Mouse (Mus musculus) heart, embryonic 15.5 days (tissue): Measurements from ENCODE around the gene Dip2c. TPM values are rescaled to one million over a fixed set of nuclear protein-coding genes. Genes with fewer than 3 reads are reported as not detected.

Experiments
- ATAC-seq: fragments of 200-750 bp; cut with Nextera tagmentation; replicated peaks from 2 replicates; pipeline ENCODE4 v1.8.0; 2017; ENCODE audit warnings: low read depth, moderate TSS enrichment; ENCODE audit not compliant: insufficient number of reproducible peaks, insufficient read depth, low FRiP score
- H3K27ac ChIP-seq: fragments of 300-500 bp; sonication (generic); 2 replicates; pipeline ENCODE4 v1.5.1; 2015; ENCODE audit warnings: mild to moderate bottlenecking, inconsistent platforms
- H3K27me3 ChIP-seq: fragments of 300-500 bp; sonication (generic); 2 replicates; pipeline ENCODE4 v1.6.1; 2015; ENCODE audit warnings: inconsistent platforms
- H3K36me3 ChIP-seq: fragments of 300-500 bp; sonication (generic); 2 replicates; pipeline ENCODE4 v1.6.1; 2015; ENCODE audit warnings: mild to moderate bottlenecking, inconsistent platforms
- H3K4me1 ChIP-seq: fragments of 300-500 bp; sonication (generic); replicated peaks from 2 replicates; pipeline ENCODE4 v1.6.1; 2015; ENCODE audit warnings: inconsistent platforms
- H3K4me2 ChIP-seq: fragments of 300-500 bp; sonication (generic); 2 replicates; pipeline ENCODE4 v1.6.1; 2015; ENCODE audit warnings: inconsistent platforms, mild to moderate bottlenecking, moderate library complexity
- H3K4me3 ChIP-seq: fragments of 300-500 bp; sonication (generic); 2 replicates; pipeline ENCODE4 v1.5.1; 2015; ENCODE audit warnings: mild to moderate bottlenecking, inconsistent platforms
- H3K9ac ChIP-seq: fragments of 300-500 bp; sonication (generic); 2 replicates; pipeline ENCODE4 v1.6.1; 2015; ENCODE audit warnings: mild to moderate bottlenecking, inconsistent platforms
- H3K9me3 ChIP-seq: fragments of 300-500 bp; sonication (generic); replicated peaks from 2 replicates; pipeline ENCODE4 v1.6.1; 2016; ENCODE audit warnings: inconsistent platforms
- WGBS: fragments of 180-500 bp; shearing (Covaris S2); methylation state at CpG from one replicate; pipeline ENCODE4 v1.1.7; 2015; ENCODE audit warnings: mixed read lengths; 5-methylcytosine and 5-hydroxymethylcytosine counted together
- polyA plus RNA-seq: library from polyadenylated mRNA; unstranded; fragments of >200 nt; fragmentation: Nextera tagmentation; extraction: Ambion mirVana; gene quantifications from 2 replicates; pipeline ENCODE4 v1.2.1, GENCODE M21; 2015

Gene Dip2c
- polyA plus RNA-seq, 1 experiment from 2014 or later = 6.3 TPM

- Histone ChIP-seq H3K4me3 (no peak overlapping the region), H3K4me2 (no peak overlapping the region), H3K27me3 (no peaks in the 10 kb centered on the region), H3K4me1 (peaks cover 27% of the 10 kb centered on the region), H3K36me3 (no peaks in the 10 kb centered on the region), H3K9ac (no peak overlapping the region), H3K9me3 (no peaks in the 10 kb centered on the region), H3K27ac (no peak overlapping the region)
- ATAC-seq = no peak
Measured at GRCm38 (mm10) chr13:9424434-9424833, 148.1 kb downstream of the Dip2c start.

GRCm38 (mm10) chr13:9426267-9426666 lies 149.9 kb downstream of the Dip2c start:
- ATAC-seq = no peak

GRCm38 (mm10) chr13:9426779-9427178 lies 150.5 kb downstream of the Dip2c start:
- Histone ChIP-seq H3K4me2 (no peak overlapping the region), H3K36me3 (no peaks in the 10 kb centered on the region), H3K27ac (peak overlapping the region; percentile 21), H3K9me3 (no peaks in the 10 kb centered on the region), H3K4me1 (peaks cover 29% of the 10 kb centered on the region), H3K27me3 (no peaks in the 10 kb centered on the region), H3K4me3 (no peak overlapping the region), H3K9ac (no peak overlapping the region)
- 16% methylated on average over 4 of the region's 4 CpGs for WGBS
- no peak for ATAC-seq

More at GRCm38 (mm10) chr13:9426267-9426666, 149.9 kb downstream of the Dip2c start:
- Histone ChIP-seq H3K27ac (peak overlapping the region; percentile 21; the same call in 1 of the 2 replicates), H3K36me3 (no peaks in the 10 kb centered on the region), H3K4me3 (no peak overlapping the region), H3K27me3 (no peaks in the 10 kb centered on the region), H3K9ac (no peak overlapping the region), H3K9me3 (no peaks in the 10 kb centered on the region), H3K4me1 (peaks cover 29% of the 10 kb centered on the region), H3K4me2 (no peak overlapping the region)

- H3K4me1 ChIP-seq = peaks cover 21% of the 10 kb centered on the region
- H3K27me3 ChIP-seq = no peaks in the 10 kb centered on the region
- no peak overlapping the region for H3K4me3 ChIP-seq
- WGBS = 87% methylated on average over 1 of the region's 1 CpGs
- no peaks in the 10 kb centered on the region for H3K36me3 ChIP-seq
- no peak overlapping the region for H3K27ac ChIP-seq
- ATAC-seq = no peak
- no peaks in the 10 kb centered on the region for H3K9me3 ChIP-seq
- H3K4me2 ChIP-seq = no peak overlapping the region
- H3K9ac ChIP-seq = no peak overlapping the region
Measured at GRCm38 (mm10) chr13:9429884-9430283, 153.6 kb downstream of the Dip2c start.

GRCm38 (mm10) chr13:9430724-9431123 lies 154.4 kb downstream of the Dip2c start:
- H3K9me3 ChIP-seq = no peaks in the 10 kb centered on the region
- no peak overlapping the region for H3K27ac ChIP-seq
- WGBS = 87% methylated on average over 2 of the region's 2 CpGs
- no peak for ATAC-seq
- H3K27me3 ChIP-seq = no peaks in the 10 kb centered on the region
- H3K36me3 ChIP-seq = no peaks in the 10 kb centered on the region
- peaks cover 21% of the 10 kb centered on the region for H3K4me1 ChIP-seq
- no peak overlapping the region for H3K4me3 ChIP-seq
- H3K9ac ChIP-seq = no peak overlapping the region
- no peak overlapping the region for H3K4me2 ChIP-seq

- ATAC-seq = no peak
Measured at GRCm38 (mm10) chr13:9431441-9431840, 155.1 kb downstream of the Dip2c start.

GRCm38 (mm10) chr13:9443066-9443465 lies 166.7 kb downstream of the Dip2c start:
- H3K9ac ChIP-seq = no peak overlapping the region
- no peaks in the 10 kb centered on the region for H3K27me3 ChIP-seq
- peaks cover 33% of the 10 kb centered on the region for H3K4me1 ChIP-seq
- 0 out of 2 replicates have a peak, but pooled peaks have one; percentile 19 for ATAC-seq
- no peaks in the 10 kb centered on the region for H3K36me3 ChIP-seq
- H3K4me3 ChIP-seq = no peak overlapping the region
- 53% methylated on average over 4 of the region's 4 CpGs for WGBS
- no peaks in the 10 kb centered on the region for H3K9me3 ChIP-seq
- no peak overlapping the region for H3K4me2 ChIP-seq
- H3K27ac ChIP-seq = peak overlapping the region; percentile 60

More at GRCm38 (mm10) chr13:9431441-9431840, 155.1 kb downstream of the Dip2c start:
- Histone ChIP-seq H3K4me1 (peaks cover 15% of the 10 kb centered on the region), H3K27ac (no peak overlapping the region), H3K4me3 (no peak overlapping the region), H3K9ac (no peak overlapping the region), H3K36me3 (no peaks in the 10 kb centered on the region), H3K4me2 (no peak overlapping the region), H3K27me3 (no peaks in the 10 kb centered on the region), H3K9me3 (no peaks in the 10 kb centered on the region)

GRCm38 (mm10) chr13:9445533-9446294 lies 169.4 kb downstream of the Dip2c start:
- Histone ChIP-seq H3K4me1 (peaks cover 42% of the 10 kb centered on the region), H3K36me3 (no peaks in the 10 kb centered on the region), H3K27me3 (no peaks in the 10 kb centered on the region), H3K9me3 (no peaks in the 10 kb centered on the region), H3K27ac (peak overlapping the region; percentile 90), H3K4me3 (no peak overlapping the region), H3K4me2 (no peak overlapping the region), H3K9ac (no peak overlapping the region)
- 50% methylated on average over 6 of the region's 6 CpGs for WGBS
- ATAC-seq = no peak

GRCm38 (mm10) chr13:9446448-9447115 lies 170.3 kb downstream of the Dip2c start:
- Histone ChIP-seq H3K9ac (no peak overlapping the region), H3K36me3 (no peaks in the 10 kb centered on the region), H3K27ac (peak overlapping the region; percentile 90), H3K4me2 (peak overlapping the region; percentile 38), H3K9me3 (no peaks in the 10 kb centered on the region), H3K4me3 (no peak overlapping the region), H3K27me3 (no peaks in the 10 kb centered on the region), H3K4me1 (peaks cover 46% of the 10 kb centered on the region)
- ATAC-seq = peak; percentile 91
- 29% methylated on average over 4 of the region's 4 CpGs for WGBS

- WGBS = 39% methylated on average over 3 of the region's 3 CpGs
- Histone ChIP-seq H3K4me2 (no peak overlapping the region), H3K4me3 (no peak overlapping the region), H3K27ac (peak overlapping the region; percentile 75), H3K27me3 (no peaks in the 10 kb centered on the region), H3K4me1 (peaks cover 56% of the 10 kb centered on the region), H3K36me3 (no peaks in the 10 kb centered on the region), H3K9me3 (no peaks in the 10 kb centered on the region), H3K9ac (no peak overlapping the region)
- no peak for ATAC-seq
Measured at GRCm38 (mm10) chr13:9450276-9450675, 173.9 kb downstream of the Dip2c start.

- Histone ChIP-seq H3K9ac (no peak overlapping the region), H3K4me1 (peaks cover 46% of the 10 kb centered on the region), H3K27me3 (no peaks in the 10 kb centered on the region), H3K4me2 (no peak overlapping the region), H3K27ac (peak overlapping the region; percentile 20; the same call in 1 of the 2 replicates), H3K36me3 (no peaks in the 10 kb centered on the region), H3K4me3 (no peak overlapping the region), H3K9me3 (no peaks in the 10 kb centered on the region)
- 58% methylated on average over 3 of the region's 3 CpGs for WGBS
- ATAC-seq = no peak
Measured at GRCm38 (mm10) chr13:9451952-9452351, 175.6 kb downstream of the Dip2c start.
